Mouse (Mus musculus) cerebellum, adult 11-12 months (tissue): Measurements from ENCODE around the gene Tmem182.

Source experiments
- DNase-seq: peaks from one replicate; pipeline ENCODE4 v3.0.0; 2022

Gene Tmem182

DNA sequence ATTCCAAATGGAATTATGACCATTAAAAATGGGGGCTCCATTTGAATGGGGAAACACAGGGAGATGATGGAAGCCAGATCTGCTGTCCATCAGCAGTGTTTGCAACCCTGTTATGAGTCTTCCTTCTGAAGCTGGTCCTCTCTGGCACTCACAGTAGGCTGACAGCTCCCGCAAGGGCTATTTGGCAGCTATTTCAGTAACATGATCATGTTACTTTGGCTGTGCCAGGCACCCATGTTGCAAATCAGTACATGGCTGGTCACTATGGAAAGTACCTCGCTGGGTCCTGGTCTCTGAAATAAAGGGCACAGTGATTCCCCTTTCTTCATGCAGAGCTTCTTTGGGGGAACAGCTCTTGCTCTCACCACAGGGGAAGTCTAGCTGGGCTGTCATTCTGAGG is 62.2 kb downstream of the Tmem182 start:
- DNase-seq = no peak

DNA sequence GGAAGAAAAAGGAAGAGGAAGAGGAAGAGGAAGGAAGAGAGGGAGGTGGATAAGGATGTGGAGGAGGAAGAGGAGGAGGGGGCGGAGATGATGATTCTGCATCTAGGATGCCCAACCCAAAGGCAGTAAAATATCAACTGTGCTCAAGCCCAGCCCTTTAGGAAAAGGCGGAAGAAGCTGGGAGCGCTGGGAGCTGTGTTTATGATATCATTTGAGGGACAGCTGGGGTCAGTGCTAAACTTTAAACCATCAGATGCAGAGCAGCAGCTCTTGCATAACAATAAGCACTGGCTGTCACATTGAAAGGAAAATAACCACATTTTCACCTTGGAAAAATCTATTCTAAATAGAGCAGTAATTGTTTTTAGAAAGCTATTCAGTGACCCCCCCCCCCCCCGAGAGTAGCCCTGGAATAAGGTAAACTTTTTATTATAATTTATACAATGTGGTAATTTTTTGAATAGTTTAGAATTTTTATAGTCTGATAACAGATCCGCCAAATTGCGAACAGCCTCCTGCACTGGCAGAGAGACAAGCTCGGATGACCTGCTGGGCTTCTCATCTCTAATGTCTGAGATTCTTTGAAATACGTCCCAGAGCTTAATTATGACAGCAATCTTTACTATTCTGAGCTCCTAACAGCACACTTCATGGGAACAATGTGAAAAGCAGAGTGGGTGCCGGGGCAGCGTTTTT is 68.5 kb downstream of the Tmem182 start:
- no peak for DNase-seq

DNA sequence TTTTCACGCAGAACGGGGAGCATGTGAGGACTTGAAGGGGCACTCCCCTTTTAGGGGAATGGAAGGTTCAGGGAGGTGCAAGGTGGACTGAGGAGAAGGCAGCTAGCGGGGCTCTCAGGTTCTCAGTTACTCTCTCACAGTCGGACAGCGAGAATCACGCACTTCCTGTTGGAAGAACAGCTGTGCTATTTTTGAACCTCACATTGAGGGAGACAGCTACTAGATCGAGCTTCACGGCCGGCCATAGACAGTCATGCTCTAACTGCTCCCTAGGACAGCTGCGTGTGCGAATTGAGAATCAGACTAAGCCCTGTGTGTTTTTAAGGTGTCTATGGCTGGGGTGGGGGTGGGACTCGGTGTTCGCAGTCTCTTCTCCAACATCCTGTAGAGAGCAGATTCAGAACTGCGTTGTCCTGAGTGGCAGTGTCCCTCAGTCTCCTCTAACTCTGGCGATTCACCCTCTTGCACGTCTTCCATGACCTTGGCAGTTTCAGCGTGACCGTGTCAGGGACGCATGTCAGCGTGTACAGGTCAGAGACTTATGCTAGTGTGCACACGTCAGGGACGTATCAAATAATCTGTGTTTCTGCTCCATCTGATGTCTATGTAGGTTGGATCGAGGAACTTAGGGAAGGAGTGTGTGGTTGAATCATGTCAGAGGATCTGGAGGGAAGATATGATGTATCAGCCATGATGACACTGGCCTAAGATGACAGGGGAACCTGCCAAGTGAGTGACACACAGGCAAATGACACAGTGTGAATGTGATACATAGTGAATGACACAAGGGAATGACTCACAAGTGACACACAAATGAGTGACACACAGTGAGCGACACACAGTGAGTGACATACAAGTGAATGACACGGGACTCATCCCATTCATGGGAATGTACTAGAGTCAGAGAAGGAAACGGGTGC is 69.3 kb downstream of the Tmem182 start:
- no peak for DNase-seq

DNA sequence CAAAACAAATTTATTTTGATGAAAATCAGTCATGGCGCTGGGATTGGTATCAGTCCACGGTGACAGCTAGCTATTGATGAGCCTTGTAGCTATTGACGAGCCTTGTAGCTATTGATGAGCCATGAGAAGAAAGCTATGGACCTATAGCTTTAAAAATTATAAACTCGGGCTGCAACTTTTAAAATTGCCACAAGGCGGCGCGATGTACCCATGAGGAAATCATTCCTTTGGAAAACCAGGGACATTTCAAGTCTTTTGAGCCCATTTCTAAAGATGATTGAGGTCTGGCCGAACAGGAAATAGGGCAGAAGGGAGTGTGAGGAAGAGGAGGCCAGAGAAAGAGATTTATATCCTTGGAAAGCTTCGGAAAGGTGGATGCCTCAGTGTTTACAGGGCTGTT is 73.7 kb downstream of the Tmem182 start:
- DNase-seq = no peak

DNA sequence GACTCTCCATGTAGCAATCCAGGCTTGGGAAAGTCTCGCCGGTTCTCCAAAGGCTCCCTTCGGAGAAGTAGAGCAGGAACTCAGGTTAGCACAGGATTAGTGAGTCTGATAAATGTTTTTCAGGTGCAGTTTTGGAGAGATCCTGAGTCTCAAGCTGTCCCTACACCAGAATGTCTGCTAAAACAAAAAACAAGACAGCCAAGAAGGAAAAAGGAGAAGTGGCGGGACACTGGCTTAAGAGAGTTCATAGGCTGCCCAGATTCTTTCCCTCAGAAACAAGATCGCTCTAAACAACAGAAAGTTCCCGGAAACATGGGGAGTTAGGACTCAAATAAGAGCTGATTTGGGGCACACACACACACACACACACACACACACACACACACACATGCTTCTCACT is 74.1 kb downstream of the Tmem182 start:
- no peak for DNase-seq

DNA sequence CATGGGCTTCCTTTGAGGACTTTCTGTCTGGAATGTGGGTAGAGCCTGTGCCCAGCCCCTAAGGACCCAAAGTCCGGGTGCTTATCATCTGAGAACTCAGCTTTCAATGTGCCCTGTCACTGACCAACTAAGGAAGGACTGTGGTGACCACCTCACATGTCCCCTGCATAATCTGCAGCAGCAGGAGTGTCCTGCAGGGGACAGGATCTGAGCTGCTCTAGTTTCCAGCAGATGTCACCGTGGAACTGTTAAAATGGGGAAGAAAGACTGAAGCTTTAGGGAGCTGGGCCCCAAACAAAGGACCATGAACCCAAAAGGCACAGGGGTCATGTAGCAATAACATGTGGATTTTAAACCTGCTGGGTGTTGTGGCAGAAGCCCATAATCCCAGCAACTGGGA is 75.1 kb downstream of the Tmem182 start:
- no peak for DNase-seq

DNA sequence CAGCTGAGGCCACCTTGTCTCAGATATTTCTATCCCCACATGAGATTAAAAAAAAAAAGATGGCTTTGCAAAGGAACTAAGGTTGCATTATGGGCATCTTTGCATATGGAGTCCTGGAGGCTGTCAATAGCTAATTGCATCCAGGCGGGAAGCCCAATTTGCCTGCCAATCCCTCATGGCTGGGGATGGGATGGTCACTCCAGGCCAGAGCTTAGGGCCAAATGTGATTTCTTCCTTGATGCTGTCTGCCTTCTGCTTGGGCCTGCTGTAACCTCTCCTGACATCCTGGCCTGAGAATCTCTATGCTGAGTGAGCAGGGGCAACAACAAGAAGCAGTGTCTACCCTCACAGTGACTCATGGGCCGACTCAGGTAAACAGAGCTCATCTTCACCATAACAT is 78.5 kb downstream of the Tmem182 start:
- DNase-seq = no peak

DNA sequence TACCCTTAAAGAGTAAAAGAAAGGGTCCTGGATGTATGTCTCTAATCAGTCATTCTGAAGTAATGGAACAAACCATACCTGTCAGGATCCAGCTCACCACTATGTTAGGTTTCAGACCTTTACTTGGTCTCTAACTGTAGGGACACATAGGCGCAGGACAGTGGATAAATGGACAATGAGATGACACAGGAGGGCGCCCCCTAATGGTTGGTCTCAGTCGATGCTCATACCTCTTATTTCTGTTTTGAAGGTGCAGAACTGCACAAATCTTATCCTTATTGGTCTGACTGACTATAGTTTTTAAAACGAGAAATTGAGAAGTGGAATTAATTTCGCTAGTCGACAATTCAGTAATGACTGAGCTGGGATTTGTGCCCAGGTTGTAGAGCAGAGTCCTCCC is 79.5 kb downstream of the Tmem182 start:
- no peak for DNase-seq

DNA sequence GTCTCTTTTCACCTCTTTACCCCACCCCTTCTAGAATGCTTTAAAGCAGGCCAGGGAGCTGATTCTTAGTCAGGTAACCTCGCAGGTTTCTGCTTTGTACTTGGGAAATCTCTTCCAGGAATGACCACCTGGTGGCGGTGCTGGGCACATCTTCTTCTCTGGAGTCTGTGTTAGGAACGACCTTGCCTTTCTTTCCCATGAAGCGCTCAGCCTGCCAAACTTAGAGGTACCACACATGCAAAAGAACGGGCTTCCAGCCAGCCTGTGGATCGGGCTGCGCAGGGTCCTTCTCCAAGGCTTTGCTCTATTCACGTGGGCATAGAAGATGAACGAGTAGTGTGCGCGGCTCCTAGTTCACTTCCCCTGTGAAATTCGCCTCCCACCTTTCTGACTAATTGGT is 82.3 kb downstream of the Tmem182 start:
- DNase-seq = peak; percentile 6

DNA sequence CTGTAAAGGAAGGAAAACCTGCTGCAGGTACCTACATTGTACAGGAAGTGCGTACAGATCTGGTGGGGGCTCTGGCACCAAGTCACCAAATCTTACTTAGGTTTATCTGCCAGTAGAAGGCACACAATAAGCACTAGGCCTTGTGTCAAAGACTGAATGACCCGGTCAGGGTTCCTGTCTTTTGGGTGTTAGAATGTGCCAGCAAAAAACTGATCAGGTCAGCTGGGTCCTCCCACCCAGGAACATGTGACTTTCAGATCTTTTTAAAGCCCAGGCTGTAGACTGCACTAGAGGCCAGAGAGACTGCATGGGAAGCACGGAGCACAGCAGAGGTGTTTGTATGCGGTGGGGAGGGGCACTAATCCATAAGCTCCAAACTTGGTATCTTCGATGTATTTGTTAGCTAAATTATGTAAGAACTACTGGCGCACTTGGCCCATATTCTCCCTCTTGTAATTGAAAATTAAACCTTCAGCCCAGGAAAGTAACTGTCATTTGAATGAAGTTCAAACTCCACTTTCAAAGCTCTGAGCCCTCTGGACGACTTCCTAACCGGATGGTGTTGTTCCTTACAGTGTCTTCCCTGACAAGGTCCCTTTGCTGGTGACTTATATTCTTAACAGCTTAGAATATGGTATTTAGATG is 83.1 kb downstream of the Tmem182 start:
- no peak for DNase-seq

DNA sequence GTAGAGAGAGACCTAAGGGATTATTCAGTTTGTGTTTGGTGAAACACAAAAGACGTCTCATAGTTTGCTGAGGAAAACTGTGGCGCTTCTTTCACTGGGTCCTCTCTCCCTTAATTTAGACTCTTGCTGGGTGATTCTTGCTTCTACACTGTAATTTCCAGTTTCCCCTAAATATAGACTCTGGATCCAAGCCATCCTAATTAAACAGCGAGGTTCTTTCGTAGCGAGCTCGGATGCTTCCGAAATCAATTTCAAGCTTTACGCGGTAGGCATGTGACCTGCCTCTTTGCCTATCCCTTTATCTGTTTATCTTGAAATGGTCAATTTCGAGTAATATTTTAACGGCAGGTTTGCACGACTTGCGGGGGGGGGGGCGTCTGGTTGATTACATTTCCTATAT is 84.2 kb downstream of the Tmem182 start:
- no peak for DNase-seq

DNA sequence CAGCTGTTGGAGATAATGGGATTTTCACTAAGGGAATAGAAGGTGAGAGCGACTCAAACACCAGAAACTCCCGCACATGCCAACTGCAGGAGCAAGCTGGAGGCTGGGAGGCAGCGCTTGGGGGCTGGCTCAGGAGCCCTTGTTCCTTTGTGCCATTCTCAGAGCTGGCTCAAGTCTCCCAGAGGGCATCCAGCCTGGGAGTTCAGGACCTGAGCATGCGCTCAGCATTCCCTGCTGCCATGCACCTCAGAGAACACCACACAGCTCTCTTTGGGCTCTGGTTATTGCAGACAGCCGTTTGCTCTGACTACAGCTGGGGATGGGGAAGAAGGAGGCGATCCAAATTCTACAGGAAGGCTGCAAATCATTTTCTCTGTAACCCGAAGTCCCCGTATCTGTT is 84.8 kb downstream of the Tmem182 start:
- no peak for DNase-seq

DNA sequence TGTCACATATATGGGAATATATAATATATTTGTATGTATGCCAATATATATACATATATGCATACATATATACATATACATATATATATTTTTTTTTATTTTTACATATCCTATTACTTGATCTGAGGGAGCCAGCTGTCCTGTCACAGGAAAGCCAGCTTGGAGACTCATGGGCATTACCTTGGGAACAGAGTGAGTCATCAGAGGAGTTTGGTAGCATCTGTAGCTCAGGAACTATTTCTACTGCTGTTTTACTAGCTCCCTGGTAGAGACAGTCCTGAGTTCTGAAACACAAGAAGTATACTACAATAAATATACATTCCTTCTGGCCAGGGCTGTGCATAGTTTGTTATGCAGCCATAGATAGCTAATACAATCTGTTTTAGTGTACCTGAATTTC is 98.3 kb downstream of the Tmem182 start:
- no peak for DNase-seq
